In genomic region chr6:89413481-89413884, GRCm38 (mm10) we compare ENCODE assay signal across 10 mouse cellular contexts. TPM values are rescaled to one million over a fixed set of nuclear protein-coding genes. Genes with fewer than 3 reads are reported as not detected.
A peak's percentile ranks its signal among the peaks of the same experiment; 100 is the strongest.
DNase-seq lines count a peak whose midpoint lies in the region; ATAC-seq and TF ChIP-seq lines count a peak whose summit lies in the region.
"Had no signal": no experiment of that assay in that cellular context is flagged by ENCODE, and none has a peak within 500 bp of the region (broad histone marks: within the 10 kb centered on the region; RNA-seq: fewer than 3 reads in every experiment).

No protein-coding gene starts in this region.

- no peak for TF ChIP-seq EP300 in heart, postnatal 0 days (IDR thresholded peaks at IDR 0.05; ENCODE audit: low read depth)

- no peaks in the 10 kb centered on the region for H3K9me3 ChIP-seq in heart, postnatal 0 days (replicated peaks; ENCODE audit: control insufficient read depth, low read length)
- no peaks in the 10 kb centered on the region for H3K9me3 ChIP-seq in ES-E14 (ENCODE audit: control insufficient read depth, insufficient read depth, low read depth, low read length)
- no peaks in the 10 kb centered on the region for H3K9me3 ChIP-seq in megakaryocyte, embryonic 14.5 days
- no peaks in the 10 kb centered on the region for H3K9me3 ChIP-seq in forebrain, embryonic 11.5 days (ENCODE audit: control insufficient read depth, low read length)
- H3K9me3 ChIP-seq: hindbrain, embryonic 12.5 days had no signal

- in situ Hi-C loops in ES-E14 (cut with MboI; ENCODE audit: low sequenced_read_pairs in 2 of 2, unreplicated experiment in 2 of 2): no loop called here

- H3K4me1 ChIP-seq in heart, postnatal 0 days (ENCODE audit: control insufficient read depth, insufficient read depth): peaks cover 19% of the 10 kb centered on the region
- peaks cover 2% of the 10 kb centered on the region in 2 experiments; a peak in 2 of 4 replicates for H3K4me1 ChIP-seq in ES-E14 (ENCODE audit: control insufficient read depth in 2 of 2, insufficient read depth in 2 of 2, low read length in 2 of 2, poor library complexity in 1 of 2)
- peaks cover 48% of the 10 kb centered on the region for H3K4me1 ChIP-seq in megakaryocyte, embryonic 14.5 days
- H3K4me1 ChIP-seq in forebrain, embryonic 11.5 days (replicated peaks; ENCODE audit: control insufficient read depth, insufficient read depth, low read length): no peaks in the 10 kb centered on the region
- H3K4me1 ChIP-seq: hindbrain, embryonic 12.5 days had no signal

- no peak for TF ChIP-seq CTCF in heart, postnatal 0 days (IDR thresholded peaks at IDR 0.05; ENCODE audit: low read depth)

- ATAC-seq in heart, postnatal 0 days (ENCODE audit: insufficient read depth, low read depth): no peak
- no peak for ATAC-seq in forebrain, embryonic 11.5 days (replicated peaks; ENCODE audit: low FRiP score)
- ATAC-seq: forebrain, embryonic 16.5 days had no signal

- no peaks in the 10 kb centered on the region for H3K27me3 ChIP-seq in heart, postnatal 0 days (ENCODE audit: control insufficient read depth, insufficient read depth, low read length)
- H3K27me3 ChIP-seq in megakaryocyte, embryonic 14.5 days (replicated peaks): peaks cover 60% of the 10 kb centered on the region
- no peaks in the 10 kb centered on the region for H3K27me3 ChIP-seq in forebrain, embryonic 11.5 days (ENCODE audit: control insufficient read depth, insufficient read depth, low read length)
- H3K27me3 ChIP-seq: hindbrain, embryonic 12.5 days had no signal

- no peaks in the 10 kb centered on the region for H3K36me3 ChIP-seq in heart, postnatal 0 days (replicated peaks; ENCODE audit: control insufficient read depth, insufficient read depth, low read length)
- H3K36me3 ChIP-seq in ES-E14 (ENCODE audit: control insufficient read depth, insufficient read depth, low read length, poor library complexity, severe bottlenecking): no peaks in the 10 kb centered on the region; the same call in 1 of the 2 replicates
- peaks cover 7% of the 10 kb centered on the region for H3K36me3 ChIP-seq in megakaryocyte, embryonic 14.5 days (replicated peaks; ENCODE audit: low read length)
- H3K36me3 ChIP-seq in forebrain, embryonic 11.5 days (ENCODE audit: control insufficient read depth, insufficient read depth, low read length): no peaks in the 10 kb centered on the region; the same call in 1 of the 2 replicates
- H3K36me3 ChIP-seq: hindbrain, embryonic 12.5 days had no signal

- H3K4me2 ChIP-seq in heart, postnatal 0 days (ENCODE audit: low read depth, low read length): no peak overlapping the region
- H3K4me2 ChIP-seq in forebrain, embryonic 11.5 days (ENCODE audit: low read depth, low read length, severe bottlenecking): no peak overlapping the region
- H3K4me2 ChIP-seq: hindbrain, embryonic 12.5 days had no signal

- H3K4me3 ChIP-seq in heart, postnatal 0 days (ENCODE audit: low read depth, low read length): no peak overlapping the region
- no peak overlapping the region for H3K4me3 ChIP-seq in ES-E14 (ENCODE audit: insufficient read depth in 1 of 2, low read depth in 1 of 2, low read length in 2 of 2, poor library complexity in 1 of 2, severe bottlenecking in 1 of 2)
- H3K4me3 ChIP-seq in megakaryocyte, embryonic 14.5 days (replicated peaks): peak overlapping the region; percentile 42
- H3K4me3 ChIP-seq in forebrain, embryonic 11.5 days (ENCODE audit: low read depth, low read length): no peak overlapping the region
- H3K4me3 ChIP-seq: hindbrain, embryonic 12.5 days had no signal

- 0 out of 2 replicates have a peak overlapping the region, but pooled peaks have one; percentile 38 for H3K27ac ChIP-seq in heart, postnatal 0 days (ENCODE audit: low read depth)
- H3K27ac ChIP-seq in ES-E14 (ENCODE audit: insufficient read depth, low read depth, low read length, poor library complexity, severe bottlenecking): no peak overlapping the region
- H3K27ac ChIP-seq in forebrain, embryonic 11.5 days (ENCODE audit: low read depth, low read length): no peak overlapping the region
- H3K27ac ChIP-seq: hindbrain, embryonic 12.5 days had no signal

- DNase-seq in heart, postnatal 0 days (ENCODE audit: low spot score): no peak
- no peak for DNase-seq in heart, postnatal 4 days
- DNase-seq in ES-E14 (ENCODE audit: low read depth, low spot score): no peak
- DNase-seq in fibroblast of lung, adult 2 months (ENCODE audit: low read depth): peak; percentile 44
- DNase-seq in cerebellum, adult 11 months: no peak
- DNase-seq in frontal cortex, postnatal 10 days (ENCODE audit: low spot score in 2 of 2): no peak
- DNase-seq in forebrain, embryonic 11.5 days (ENCODE audit: low spot score): no peak

- no peak overlapping the region for H3K9ac ChIP-seq in heart, postnatal 0 days (replicated peaks; ENCODE audit: low read depth, low read length)
- no peak overlapping the region for H3K9ac ChIP-seq in ES-E14 (ENCODE audit: insufficient read depth, low read depth, low read length, poor library complexity, severe bottlenecking)
- no peak overlapping the region for H3K9ac ChIP-seq in forebrain, embryonic 11.5 days (ENCODE audit: low read length)
- H3K9ac ChIP-seq: hindbrain, embryonic 12.5 days had no signal

TF ChIP-seq in ES-E14, 5 proteins besides CTCF, POLR2A, EP300 and RAD21:
- TF ChIP-seq ZC3H11A (IDR thresholded peaks at IDR 0.05; ENCODE audit: borderline replicate concordance, low read depth, low read length) (no peak), MAFK (IDR thresholded peaks at IDR 0.05; ENCODE audit: insufficient read depth, low read depth, low read length) (0 out of 2 replicates have a peak, but pooled peaks have one; percentile 21)

RNA-seq across cellular contexts. Expression of gene Plxna1, which starts 51.1 kb away (rescaled TPM):
- total RNA-seq in heart, postnatal 0 days (2014; rRNA removed; ENCODE audit: low replicate concordance): 30.4 and 133 TPM in 2 replicates
- polyA plus RNA-seq in heart, postnatal 0 days (2015; fragmentation: Nextera tagmentation; extraction: Ambion mirVana): 7.8 and 8.1 TPM in 2 replicates
- 10 to 100 TPM; 37.6 to 39.7 TPM for total RNA-seq in heart, postnatal 4 days (2021)
- total RNA-seq in ES-E14 (2012; rRNA removed): 94.0 and 127 TPM in 2 replicates
- 2.1 and 2.9 TPM in 2 replicates for polyA plus RNA-seq in megakaryocyte, embryonic 14.5 days (2012; ENCODE audit: insufficient read depth, low replicate concordance)
- 38.0 and 41.5 TPM in 2 replicates for polyA plus RNA-seq in forebrain, embryonic 11.5 days (2014; fragmentation: Nextera tagmentation; extraction: Ambion mirVana)
